Comparison of ENCODE assay signal across 26 mouse cellular contexts in the genomic region with DNA sequence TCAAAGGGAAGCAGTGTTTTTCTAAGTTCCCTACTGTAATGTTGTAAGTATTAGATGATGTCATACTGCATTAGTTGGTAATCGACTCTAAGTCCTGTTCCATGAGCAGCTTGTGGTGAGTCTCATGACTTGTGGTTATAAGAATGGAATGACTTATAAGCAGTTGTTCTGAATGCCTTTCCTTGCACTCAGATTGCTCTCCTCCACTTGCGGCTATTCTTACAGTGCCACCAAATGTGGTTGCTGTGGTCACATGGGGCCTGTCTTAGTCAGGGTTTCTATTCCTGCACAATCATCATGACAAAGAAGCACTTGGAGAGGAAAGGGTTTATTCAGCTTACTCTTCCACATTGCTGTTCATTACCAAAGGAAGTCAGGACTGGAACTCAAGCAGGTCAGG.
DNase-seq lines count a peak whose midpoint lies in the region; TF ChIP-seq lines count a peak whose summit lies in the region.
"Had no signal": no experiment of that assay in that cellular context is flagged by ENCODE, and none has a peak within 500 bp of the region (broad histone marks: within the 10 kb centered on the region; RNA-seq: fewer than 3 reads in every experiment).

No protein-coding gene starts in this region.

- no peaks in the 10 kb centered on the region for H3K79me2 ChIP-seq in C2C12 (ENCODE audit: control insufficient read depth, insufficient read depth)
- no peaks in the 10 kb centered on the region for H3K79me2 ChIP-seq in myocyte (ENCODE audit: control insufficient read depth, insufficient read depth)

- no peaks in the 10 kb centered on the region for H3K79me3 ChIP-seq in C2C12 (ENCODE audit: low read depth)

- no peak for TF ChIP-seq CTCF in C2C12 (IDR thresholded peaks at IDR 0.05; ENCODE audit: control insufficient read depth, insufficient read depth, insufficient read length)
- no peak for TF ChIP-seq CTCF in bone marrow macrophage, adult 2 months (IDR thresholded peaks at IDR 0.05; ENCODE audit: low read depth, low read length)

- peak overlapping the region; percentile 67 for H3K4me2 ChIP-seq in myocyte (ENCODE audit: low read depth)
- H3K4me2 ChIP-seq: forebrain, embryonic 12.5 days; forebrain, embryonic 15.5 days; heart, embryonic 12.5 days; heart, embryonic 15.5 days; hindbrain, embryonic 14.5 days had no signal

- peak; percentile 80 for DNase-seq in 3134 (ENCODE audit: extremely low read depth, insufficient read length, low spot score)
- DNase-seq in left cerebral cortex, postnatal 14 days (ENCODE audit: low spot score in 2 of 2): no peak
- DNase-seq in kidney, postnatal 36 days: no peak
- no peak for DNase-seq in embryo, embryonic 9.5 days (ENCODE audit: extremely low spot score)
- DNase-seq: adrenal gland, adult 8-10 months; adrenal gland, postnatal 25 days; cerebellum, adult 11 months; cerebellum, adult 8-10 months; cerebellum, postnatal 10 days; cerebellum, postnatal 36 days; embryo, embryonic 11 days; gastrocnemius, postnatal 25 days; heart, adult 18-20 months; heart, postnatal 10 days; heart, postnatal 4 days had no signal

- H3K36me3 ChIP-seq in C2C12 (ENCODE audit: control insufficient read depth, insufficient read depth): no peaks in the 10 kb centered on the region
- H3K36me3 ChIP-seq in myocyte (ENCODE audit: control insufficient read depth, insufficient read depth): no peaks in the 10 kb centered on the region
- H3K36me3 ChIP-seq: forebrain, embryonic 12.5 days; forebrain, embryonic 15.5 days; G1E; heart, embryonic 12.5 days; heart, embryonic 15.5 days had no signal

- intact Hi-C loops in left cerebral cortex, postnatal 14 days (cut with DNase I): no loop called here

- H3K27ac ChIP-seq in bone marrow macrophage, adult 2 months (ENCODE audit: insufficient read depth, low read depth, low read length): peak overlapping the region; percentile 70
- H3K27ac ChIP-seq: forebrain, embryonic 12.5 days; forebrain, embryonic 15.5 days; heart, embryonic 15.5 days; hindbrain, embryonic 14.5 days; hindbrain, postnatal 0 days had no signal

- no peaks in the 10 kb centered on the region for H3K4me1 ChIP-seq in bone marrow macrophage, adult 2 months (ENCODE audit: control insufficient read depth, insufficient read depth, low read length)
- H3K4me1 ChIP-seq: forebrain, embryonic 12.5 days; forebrain, embryonic 15.5 days; heart, embryonic 12.5 days; heart, embryonic 15.5 days had no signal

- no peaks in the 10 kb centered on the region for H3K27me3 ChIP-seq in C2C12 (ENCODE audit: control insufficient read depth, insufficient read depth, insufficient read length)
- H3K27me3 ChIP-seq in myocyte (ENCODE audit: control insufficient read depth, insufficient read depth, insufficient read length): no peaks in the 10 kb centered on the region
- H3K27me3 ChIP-seq: CH12.LX; forebrain, embryonic 12.5 days; forebrain, embryonic 15.5 days; heart, embryonic 12.5 days; heart, embryonic 15.5 days had no signal

- TF ChIP-seq POLR2A in bone marrow macrophage, adult 2 months (IDR thresholded peaks at IDR 0.05; ENCODE audit: borderline replicate concordance, low read depth, low read length): no peak
- no peak for TF ChIP-seq POLR2A in myocyte (IDR thresholded peaks at IDR 0.05; ENCODE audit: insufficient read length, low read depth)

- H3ac ChIP-seq in C2C12 (ENCODE audit: control insufficient read depth, insufficient read length, low read depth) (no peak overlapping the region), myocyte (ENCODE audit: control insufficient read depth, insufficient read length) (no peak overlapping the region)

- H3K4me3 ChIP-seq in C2C12 (ENCODE audit: insufficient read depth, poor library complexity, severe bottlenecking): no peak overlapping the region
- no peak overlapping the region for H3K4me3 ChIP-seq in bone marrow macrophage, adult 2 months (ENCODE audit: insufficient read depth, low read length)
- H3K4me3 ChIP-seq in myocyte: no peak overlapping the region
- H3K4me3 ChIP-seq: forebrain, embryonic 12.5 days; forebrain, embryonic 15.5 days; heart, embryonic 12.5 days; heart, embryonic 15.5 days had no signal

TF ChIP-seq in C2C12, 6 proteins besides CTCF, POLR2A, EP300 and RAD21:
- TF ChIP-seq CEBPB (IDR thresholded peaks at IDR 0.05; ENCODE audit: low read depth) (peak; percentile 23), USF1 (IDR thresholded peaks at IDR 0.05; ENCODE audit: low read depth) (peak; percentile 88), MYOD1 (IDR thresholded peaks at IDR 0.05; ENCODE audit: control insufficient read depth, insufficient read length, low read depth) (peak; percentile 73), MAX (IDR thresholded peaks at IDR 0.05) (peak; percentile 8), FOSL1 (IDR thresholded peaks at IDR 0.05; ENCODE audit: insufficient read depth, low read length, poor library complexity, severe bottlenecking) (peak; percentile 20), MYOG (IDR thresholded peaks at IDR 0.05; ENCODE audit: control insufficient read depth, extremely low read depth, insufficient read length) (no peak)

TF ChIP-seq in myocyte, 11 proteins besides CTCF, POLR2A, EP300 and RAD21:
- no peak for TF ChIP-seq POLR2AphosphoS2 (IDR thresholded peaks at IDR 0.05; ENCODE audit: insufficient read length, low read depth)
- peak; percentile 61 for TF ChIP-seq CEBPB (IDR thresholded peaks at IDR 0.05; ENCODE audit: insufficient read depth, poor library complexity, severe bottlenecking)
- TF ChIP-seq SRF (IDR thresholded peaks at IDR 0.05; ENCODE audit: control insufficient read depth, insufficient read length, low read depth): no peak
- TF ChIP-seq REST (IDR thresholded peaks at IDR 0.05; ENCODE audit: insufficient read depth, insufficient read length): no peak
- peak in 2 of 3 experiments; percentile 36 to 69 for TF ChIP-seq MYOG (IDR thresholded peaks at IDR 0.05; ENCODE audit: control insufficient read depth in 1 of 3, insufficient read depth in 1 of 3, insufficient read length in 2 of 3, low read depth in 2 of 3)
- no peak for TF ChIP-seq TCF3 (IDR thresholded peaks at IDR 0.05; ENCODE audit: insufficient read length, low read depth)
- TF ChIP-seq MYOD1 (IDR thresholded peaks at IDR 0.05; ENCODE audit: control insufficient read depth in 1 of 3, insufficient read length in 2 of 3, low read depth in 2 of 3): peak in 1 of 3 experiments; percentile 36
- TF ChIP-seq TCF12 (IDR thresholded peaks at IDR 0.05; ENCODE audit: insufficient read depth, poor library complexity, severe bottlenecking): peak; percentile 36
- peak; percentile 93 for TF ChIP-seq USF1 (IDR thresholded peaks at IDR 0.05; ENCODE audit: low read depth)
- TF ChIP-seq MAX (IDR thresholded peaks at IDR 0.05; ENCODE audit: low read depth): no peak
- no peak for TF ChIP-seq E2F4 (IDR thresholded peaks at IDR 0.05; ENCODE audit: insufficient read depth)
